Comparison of ENCODE assay signal across 8 mouse cellular contexts in genomic region chr11:115765607-115766141, GRCm38 (mm10). TPM values are rescaled to one million over a fixed set of nuclear protein-coding genes. Genes with fewer than 3 reads are reported as not detected.
DNase-seq lines count a peak whose midpoint lies in the region; ATAC-seq lines count a peak whose summit lies in the region.

No protein-coding gene starts in this region.

- no peaks in the 10 kb centered on the region for H3K9me3 ChIP-seq in kidney, embryonic 15.5 days (replicated peaks)
- no peaks in the 10 kb centered on the region for H3K9me3 ChIP-seq in forebrain, embryonic 11.5 days (ENCODE audit: control insufficient read depth, low read length)
- no peaks in the 10 kb centered on the region for H3K9me3 ChIP-seq in hindbrain, embryonic 13.5 days
- no peaks in the 10 kb centered on the region for H3K9me3 ChIP-seq in liver, embryonic 15.5 days (replicated peaks)
- H3K9me3 ChIP-seq in neural tube, embryonic 12.5 days = no peaks in the 10 kb centered on the region

- H3K4me2 ChIP-seq in kidney, embryonic 15.5 days = peak overlapping the region; percentile 85
- H3K4me2 ChIP-seq in forebrain, embryonic 11.5 days (ENCODE audit: low read depth, low read length, severe bottlenecking) = peak overlapping the region; percentile 79
- H3K4me2 ChIP-seq in hindbrain, embryonic 13.5 days = peak overlapping the region; percentile 62
- H3K4me2 ChIP-seq in liver, embryonic 15.5 days = peak overlapping the region; percentile 89
- H3K4me2 ChIP-seq in neural tube, embryonic 12.5 days (replicated peaks) = peak overlapping the region; percentile 78

- WGBS in kidney, embryonic 15.5 days = under 1% methylated on average over 34 of the region's 34 CpGs
- under 1% methylated on average over 33 of the region's 34 CpGs for WGBS in forebrain, embryonic 11.5 days
- 1% methylated on average over 34 of the region's 34 CpGs for WGBS in hindbrain, embryonic 13.5 days
- under 1% methylated on average over 34 of the region's 34 CpGs for WGBS in liver, embryonic 15.5 days (ENCODE audit: insufficient replicate concordance)
- under 1% methylated on average over 34 of the region's 34 CpGs for WGBS in neural tube, embryonic 12.5 days

- no peaks in the 10 kb centered on the region for H3K36me3 ChIP-seq in kidney, embryonic 15.5 days
- H3K36me3 ChIP-seq in forebrain, embryonic 11.5 days (ENCODE audit: control insufficient read depth, insufficient read depth, low read length) = no peaks in the 10 kb centered on the region
- no peaks in the 10 kb centered on the region for H3K36me3 ChIP-seq in hindbrain, embryonic 13.5 days
- H3K36me3 ChIP-seq in liver, embryonic 15.5 days (replicated peaks) = no peaks in the 10 kb centered on the region
- H3K36me3 ChIP-seq in neural tube, embryonic 12.5 days = no peaks in the 10 kb centered on the region

- H3K4me1 ChIP-seq in kidney, embryonic 15.5 days = peaks cover 42% of the 10 kb centered on the region
- peaks cover 5% of the 10 kb centered on the region for H3K4me1 ChIP-seq in forebrain, embryonic 11.5 days (replicated peaks; ENCODE audit: control insufficient read depth, insufficient read depth, low read length)
- peaks cover 42% of the 10 kb centered on the region for H3K4me1 ChIP-seq in hindbrain, embryonic 13.5 days (replicated peaks)
- H3K4me1 ChIP-seq in liver, embryonic 15.5 days (replicated peaks) = peaks cover 59% of the 10 kb centered on the region
- peaks cover 21% of the 10 kb centered on the region for H3K4me1 ChIP-seq in neural tube, embryonic 12.5 days

- ATAC-seq in kidney, embryonic 15.5 days (replicated peaks; ENCODE audit: low FRiP score) = peak; percentile 86
- peak; percentile 55 for ATAC-seq in activated CD4-positive, CD25-positive, alpha-beta regulatory T cell, adult 4 months
- peak; percentile 81 for ATAC-seq in forebrain, embryonic 11.5 days (replicated peaks; ENCODE audit: low FRiP score)
- peak; percentile 88 for ATAC-seq in hindbrain, embryonic 13.5 days (ENCODE audit: low FRiP score)
- peak; percentile 87 for ATAC-seq in liver, embryonic 15.5 days (ENCODE audit: insufficient read depth)
- peak; percentile 79 for ATAC-seq in neural tube, embryonic 12.5 days (ENCODE audit: low FRiP score, low read depth)

- peak overlapping the region; percentile 91 for H3K27ac ChIP-seq in kidney, embryonic 15.5 days
- H3K27ac ChIP-seq in forebrain, embryonic 11.5 days (ENCODE audit: low read depth, low read length) = peak overlapping the region; percentile 83
- peak overlapping the region; percentile 92 for H3K27ac ChIP-seq in hindbrain, embryonic 13.5 days
- H3K27ac ChIP-seq in liver, embryonic 15.5 days (replicated peaks) = peak overlapping the region; percentile 90
- peak overlapping the region; percentile 75 for H3K27ac ChIP-seq in neural tube, embryonic 12.5 days

- peak overlapping the region; percentile 74 for H3K4me3 ChIP-seq in kidney, embryonic 15.5 days (replicated peaks)
- H3K4me3 ChIP-seq in forebrain, embryonic 11.5 days (ENCODE audit: low read depth, low read length) = peak overlapping the region; percentile 70
- H3K4me3 ChIP-seq in hindbrain, embryonic 13.5 days = peak overlapping the region; percentile 77
- H3K4me3 ChIP-seq in liver, embryonic 15.5 days (replicated peaks) = peak overlapping the region; percentile 93
- H3K4me3 ChIP-seq in neural tube, embryonic 12.5 days = peak overlapping the region; percentile 77

- H3K9ac ChIP-seq in kidney, embryonic 15.5 days = peak overlapping the region; percentile 83
- H3K9ac ChIP-seq in forebrain, embryonic 11.5 days (ENCODE audit: low read length) = peak overlapping the region; percentile 97
- H3K9ac ChIP-seq in hindbrain, embryonic 13.5 days = peak overlapping the region; percentile 96
- peak overlapping the region; percentile 95 for H3K9ac ChIP-seq in liver, embryonic 15.5 days
- peak overlapping the region; percentile 95 for H3K9ac ChIP-seq in neural tube, embryonic 12.5 days

- no peak for DNase-seq in kidney, adult 9 months
- DNase-seq in forebrain, embryonic 11.5 days (ENCODE audit: low spot score) = no peak
- no peak for DNase-seq in natural killer cell, adult 2 months (ENCODE audit: low spot score in 2 of 2)

- H3K27me3 ChIP-seq in kidney, embryonic 15.5 days = no peaks in the 10 kb centered on the region
- H3K27me3 ChIP-seq in forebrain, embryonic 11.5 days (ENCODE audit: control insufficient read depth, insufficient read depth, low read length) = no peaks in the 10 kb centered on the region
- no peaks in the 10 kb centered on the region for H3K27me3 ChIP-seq in hindbrain, embryonic 13.5 days
- no peaks in the 10 kb centered on the region for H3K27me3 ChIP-seq in liver, embryonic 15.5 days
- H3K27me3 ChIP-seq in neural tube, embryonic 12.5 days (replicated peaks) = no peaks in the 10 kb centered on the region

RNA-seq across cellular contexts. Expression of gene Tmem94, which starts 0.4 kb away (rescaled TPM):
- polyA plus RNA-seq in kidney, embryonic 15.5 days (2015; fragmentation: Nextera tagmentation; extraction: Ambion mirVana) = 26.6 and 27.0 TPM in 2 replicates
- 10 to 100 TPM in 1 of 2 experiments, 1 to 10 TPM in 1; 9.2 to 14.6 TPM for polyA plus RNA-seq in activated CD4-positive, CD25-positive, alpha-beta regulatory T cell, adult 4 months (2017; shearing (Covaris generic))
- polyA plus RNA-seq in forebrain, embryonic 11.5 days (2014; fragmentation: Nextera tagmentation; extraction: Ambion mirVana) = 25.9 and 28.9 TPM in 2 replicates
- 30.9 TPM in 2 replicates for polyA plus RNA-seq in hindbrain, embryonic 13.5 days (2015; fragmentation: Nextera tagmentation; extraction: Ambion mirVana)
- polyA plus RNA-seq in liver, embryonic 15.5 days (2015; fragmentation: Nextera tagmentation; extraction: Ambion mirVana) = 9.9 and 10.1 TPM in 2 replicates
- polyA plus RNA-seq in neural tube, embryonic 12.5 days (2016; fragmentation: Nextera tagmentation; extraction: Ambion mirVana) = 32.6 and 34.7 TPM in 2 replicates

RNA-seq across cellular contexts. Expression of gene Caskin2, which starts 47.8 kb away (rescaled TPM):
- 17.3 and 20.9 TPM in 2 replicates for polyA plus RNA-seq in kidney, embryonic 15.5 days (2015; fragmentation: Nextera tagmentation; extraction: Ambion mirVana)
- polyA plus RNA-seq in activated CD4-positive, CD25-positive, alpha-beta regulatory T cell, adult 4 months (2017; shearing (Covaris generic)) = under 1 TPM; 0.46 to 0.79 TPM
- polyA plus RNA-seq in forebrain, embryonic 11.5 days (2014; fragmentation: Nextera tagmentation; extraction: Ambion mirVana) = 20.4 and 21.2 TPM in 2 replicates
- polyA plus RNA-seq in hindbrain, embryonic 13.5 days (2015; fragmentation: Nextera tagmentation; extraction: Ambion mirVana) = 11.6 and 11.8 TPM in 2 replicates
- polyA plus RNA-seq in liver, embryonic 15.5 days (2015; fragmentation: Nextera tagmentation; extraction: Ambion mirVana) = 5.7 and 6.7 TPM in 2 replicates
- polyA plus RNA-seq in neural tube, embryonic 12.5 days (2016; fragmentation: Nextera tagmentation; extraction: Ambion mirVana) = 14.4 and 16.7 TPM in 2 replicates

RNA-seq across cellular contexts. Expression of gene Tsen54, which starts 48.9 kb away (rescaled TPM):
- 37.3 and 39.8 TPM in 2 replicates for polyA plus RNA-seq in kidney, embryonic 15.5 days (2015; fragmentation: Nextera tagmentation; extraction: Ambion mirVana)
- 10 to 100 TPM in 1 of 2 experiments, 1 to 10 TPM in 1; 8.9 to 11.9 TPM for polyA plus RNA-seq in activated CD4-positive, CD25-positive, alpha-beta regulatory T cell, adult 4 months (2017; shearing (Covaris generic))
- polyA plus RNA-seq in forebrain, embryonic 11.5 days (2014; fragmentation: Nextera tagmentation; extraction: Ambion mirVana) = 29.4 and 33.4 TPM in 2 replicates
- polyA plus RNA-seq in hindbrain, embryonic 13.5 days (2015; fragmentation: Nextera tagmentation; extraction: Ambion mirVana) = 24.5 and 25.4 TPM in 2 replicates
- 13.7 and 18.7 TPM in 2 replicates for polyA plus RNA-seq in liver, embryonic 15.5 days (2015; fragmentation: Nextera tagmentation; extraction: Ambion mirVana)
- 26.4 and 30.7 TPM in 2 replicates for polyA plus RNA-seq in neural tube, embryonic 12.5 days (2016; fragmentation: Nextera tagmentation; extraction: Ambion mirVana)

RNA-seq across cellular contexts. Expression of gene Grb2, which starts 57.3 kb away (rescaled TPM):
- 92.0 and 98.4 TPM in 2 replicates for polyA plus RNA-seq in kidney, embryonic 15.5 days (2015; fragmentation: Nextera tagmentation; extraction: Ambion mirVana)
- 10 to 100 TPM; 28.3 to 34.4 TPM for polyA plus RNA-seq in activated CD4-positive, CD25-positive, alpha-beta regulatory T cell, adult 4 months (2017; shearing (Covaris generic))
- 63.0 and 71.4 TPM in 2 replicates for polyA plus RNA-seq in forebrain, embryonic 11.5 days (2014; fragmentation: Nextera tagmentation; extraction: Ambion mirVana)
- polyA plus RNA-seq in hindbrain, embryonic 13.5 days (2015; fragmentation: Nextera tagmentation; extraction: Ambion mirVana) = 184 and 196 TPM in 2 replicates
- polyA plus RNA-seq in liver, embryonic 15.5 days (2015; fragmentation: Nextera tagmentation; extraction: Ambion mirVana) = 53.4 and 55.8 TPM in 2 replicates
- 173 and 186 TPM in 2 replicates for polyA plus RNA-seq in neural tube, embryonic 12.5 days (2016; fragmentation: Nextera tagmentation; extraction: Ambion mirVana)

RNA-seq across cellular contexts. Expression of gene Llgl2, which starts 58.2 kb away (rescaled TPM):
- polyA plus RNA-seq in kidney, embryonic 15.5 days (2015; fragmentation: Nextera tagmentation; extraction: Ambion mirVana) = 39.1 and 41.0 TPM in 2 replicates
- 1 to 10 TPM; 6.3 TPM for polyA plus RNA-seq in activated CD4-positive, CD25-positive, alpha-beta regulatory T cell, adult 4 months (2017; shearing (Covaris generic))
- 3.9 and 5.5 TPM in 2 replicates for polyA plus RNA-seq in forebrain, embryonic 11.5 days (2014; fragmentation: Nextera tagmentation; extraction: Ambion mirVana)
- 1.00 and 2.2 TPM in 2 replicates for polyA plus RNA-seq in hindbrain, embryonic 13.5 days (2015; fragmentation: Nextera tagmentation; extraction: Ambion mirVana)
- polyA plus RNA-seq in liver, embryonic 15.5 days (2015; fragmentation: Nextera tagmentation; extraction: Ambion mirVana) = 11.9 and 16.2 TPM in 2 replicates
- polyA plus RNA-seq in neural tube, embryonic 12.5 days (2016; fragmentation: Nextera tagmentation; extraction: Ambion mirVana) = 3.9 and 5.7 TPM in 2 replicates
